Mouse (Mus musculus) layer of hippocampus, adult 9-11 months (tissue): ENCODE measurements at regions not wholly inside any gene's neighbourhood (a gene's known extent, or its start where the extent isn't known, plus 50 kb on each side); places are given as distances from the start of the nearest gene placed in this dataset.
A peak's percentile ranks its signal among the peaks of the same experiment; 100 is the strongest.

Experiments used
- DNase-seq: peaks from one replicate; pipeline ENCODE4 v3.0.0; 2022

DNA sequence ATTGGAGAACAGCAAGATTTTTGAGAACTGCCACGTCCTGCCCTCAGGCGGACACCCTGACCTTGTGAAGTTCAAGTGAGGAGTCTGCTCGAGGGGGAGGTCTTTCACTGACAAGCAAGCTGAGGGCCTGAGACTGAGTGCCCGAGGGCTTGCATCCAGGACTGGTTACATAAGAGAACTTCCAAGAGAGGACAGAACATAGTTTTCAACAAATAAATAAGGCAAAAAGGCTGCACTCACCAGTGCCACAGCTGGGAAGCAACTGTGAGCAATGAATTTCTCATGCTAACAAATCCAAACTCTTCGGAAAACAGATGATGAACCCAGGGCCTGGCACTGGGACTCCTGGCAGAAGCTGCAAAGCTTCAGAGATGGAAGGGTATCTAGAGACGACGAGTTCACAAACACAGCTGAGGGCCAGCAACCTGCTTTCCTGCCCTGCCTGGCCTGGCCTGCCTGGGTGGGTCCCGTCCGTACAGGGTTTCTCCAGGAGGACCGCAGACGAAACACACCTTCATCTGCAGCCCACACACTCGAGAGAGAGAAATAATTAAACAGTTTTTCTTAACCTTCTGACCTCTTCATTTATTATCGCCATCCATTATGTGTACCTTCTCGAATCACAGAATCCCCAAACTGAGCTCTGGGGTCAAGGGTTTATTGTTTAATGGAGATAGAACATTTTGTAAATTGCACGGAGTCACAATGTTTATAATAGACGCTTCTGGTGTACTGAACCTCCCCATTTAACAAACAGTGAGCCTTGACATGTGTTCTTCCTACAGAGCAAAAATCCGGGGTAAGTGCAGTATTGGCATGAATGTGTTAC lies 334.3 kb upstream of the Ddhd1 start:
- no peak for DNase-seq

DNA sequence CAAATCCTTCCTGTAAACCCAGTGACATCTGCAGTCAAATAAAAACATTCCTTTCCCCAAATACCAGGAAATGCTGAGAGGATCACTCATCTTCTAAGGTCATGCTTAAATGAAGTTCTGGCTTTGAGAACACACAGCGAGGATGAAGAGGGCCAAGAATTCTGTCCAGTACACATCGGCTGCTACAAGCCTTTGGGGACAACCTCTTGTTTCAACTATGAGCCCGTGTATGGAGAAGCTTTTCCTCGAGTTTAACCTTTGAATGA lies 334.9 kb upstream of the Ddhd1 start:
- DNase-seq, result no peak

DNA sequence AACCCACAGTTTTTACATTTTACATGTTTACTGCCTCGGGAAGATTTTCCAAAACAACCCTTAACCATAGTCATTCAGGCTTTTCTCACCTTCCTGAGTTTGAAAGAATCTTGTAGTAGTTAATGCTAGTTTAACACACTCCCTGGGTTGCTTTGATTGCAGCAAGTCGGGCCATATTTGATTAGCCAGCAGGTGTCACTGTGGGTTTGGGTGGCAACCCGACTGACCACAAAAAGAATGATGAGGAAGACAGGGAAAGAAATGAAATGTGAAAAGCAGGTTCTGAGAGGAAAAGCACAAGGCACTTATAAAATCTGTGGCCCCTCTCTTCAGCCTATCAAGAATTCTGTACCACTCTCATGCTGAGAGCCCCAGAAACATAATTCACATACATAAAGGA lies 335.7 kb upstream of the Ddhd1 start:
- peak; percentile 44 for DNase-seq

DNA sequence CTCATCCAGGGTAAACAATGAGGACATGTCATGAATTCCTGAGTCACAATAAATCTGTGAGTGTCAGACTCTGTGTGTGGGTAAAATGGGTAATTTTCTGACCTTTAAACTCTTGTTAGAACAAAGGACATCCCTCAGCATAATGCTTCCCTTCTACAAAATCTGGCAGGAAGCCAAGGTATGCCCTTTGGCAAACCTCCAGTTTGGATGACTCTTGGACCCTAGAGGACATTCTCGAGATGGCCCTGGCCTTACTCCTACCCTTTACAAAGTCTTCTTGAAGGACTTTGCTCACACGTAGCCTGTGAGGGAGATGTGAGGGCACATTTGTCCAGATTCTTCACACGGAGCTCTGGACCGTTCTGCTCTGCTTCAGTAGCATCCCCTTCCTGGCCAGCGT lies 338.8 kb upstream of the Ddhd1 start:
- no peak for DNase-seq

DNA sequence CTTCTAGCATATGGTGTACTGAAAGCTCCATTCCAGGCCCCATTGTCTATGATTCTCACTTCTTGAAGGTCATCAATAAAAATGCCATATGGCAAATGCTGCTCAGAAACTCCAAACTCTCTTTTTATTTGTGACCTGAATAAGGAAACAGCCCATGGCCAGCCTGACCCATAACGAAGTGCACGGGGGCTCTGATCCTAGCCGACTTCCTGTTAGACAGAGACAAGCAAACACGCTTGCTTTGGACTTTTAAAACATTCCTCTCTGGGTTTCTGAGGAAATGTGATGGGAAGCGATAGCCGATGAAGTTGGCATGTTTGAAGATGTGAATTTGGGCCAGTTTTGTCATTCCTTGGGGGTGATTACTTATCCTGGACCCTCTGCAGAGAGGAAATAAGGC lies 346.1 kb upstream of the Ddhd1 start:
- no peak for DNase-seq

DNA sequence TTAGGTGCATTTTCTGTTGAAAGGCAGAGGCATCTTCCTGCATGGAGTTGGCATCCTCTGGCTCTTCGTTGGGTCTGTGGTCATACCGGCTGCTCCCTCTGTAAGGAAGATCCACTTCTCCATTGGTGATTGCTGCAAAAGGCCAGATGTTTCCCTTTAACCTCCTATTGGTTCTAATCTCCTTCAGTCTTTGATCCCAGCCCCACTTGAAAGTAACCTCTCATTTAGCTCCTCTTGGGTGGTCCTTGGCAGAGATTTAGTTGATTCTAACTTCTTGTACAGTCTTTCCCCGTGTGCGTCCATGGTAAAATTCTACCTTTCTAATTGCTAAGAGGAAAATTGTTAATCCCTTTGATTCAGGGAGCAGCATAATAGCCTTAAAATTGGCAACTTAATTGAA lies 347.4 kb upstream of the Ddhd1 start:
- no peak for DNase-seq

DNA sequence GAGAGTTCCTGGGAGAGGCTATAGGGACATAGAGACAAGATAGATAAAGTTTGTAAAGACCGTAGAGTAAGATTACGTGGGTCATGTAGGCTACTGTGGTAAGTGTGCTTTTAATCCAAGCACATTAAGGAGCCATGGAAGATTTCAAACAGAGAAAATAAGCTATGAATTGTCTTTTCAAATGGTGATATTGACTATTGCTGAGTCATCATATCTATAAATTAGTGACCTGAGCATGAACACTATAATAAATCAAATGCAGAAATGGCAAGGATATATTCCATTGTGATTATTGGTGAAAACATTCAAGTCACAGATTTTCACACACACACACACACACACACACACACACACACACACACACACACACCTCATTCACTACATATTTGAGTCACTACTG lies 355.3 kb upstream of the Ddhd1 start:
- DNase-seq, result no peak

DNA sequence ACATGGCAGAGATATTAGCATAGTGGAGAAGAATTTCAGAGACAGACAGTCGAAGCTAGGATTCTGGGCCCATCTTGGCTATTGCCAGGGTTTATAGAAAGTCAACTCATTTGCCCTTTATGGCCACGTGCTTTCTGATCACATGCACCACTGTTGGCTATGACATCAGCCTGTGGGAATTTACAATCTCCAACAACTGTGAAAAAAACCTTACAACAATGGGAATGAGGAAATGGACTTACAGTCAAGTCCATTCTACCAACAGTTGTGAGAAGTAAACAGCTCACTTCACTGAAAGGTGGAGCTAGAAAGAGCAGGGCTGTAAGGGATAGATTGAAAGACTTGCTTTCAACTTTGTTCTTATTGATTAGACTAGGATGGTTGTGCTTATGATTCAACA lies 356.1 kb upstream of the Ddhd1 start:
- DNase-seq, result no peak

DNA sequence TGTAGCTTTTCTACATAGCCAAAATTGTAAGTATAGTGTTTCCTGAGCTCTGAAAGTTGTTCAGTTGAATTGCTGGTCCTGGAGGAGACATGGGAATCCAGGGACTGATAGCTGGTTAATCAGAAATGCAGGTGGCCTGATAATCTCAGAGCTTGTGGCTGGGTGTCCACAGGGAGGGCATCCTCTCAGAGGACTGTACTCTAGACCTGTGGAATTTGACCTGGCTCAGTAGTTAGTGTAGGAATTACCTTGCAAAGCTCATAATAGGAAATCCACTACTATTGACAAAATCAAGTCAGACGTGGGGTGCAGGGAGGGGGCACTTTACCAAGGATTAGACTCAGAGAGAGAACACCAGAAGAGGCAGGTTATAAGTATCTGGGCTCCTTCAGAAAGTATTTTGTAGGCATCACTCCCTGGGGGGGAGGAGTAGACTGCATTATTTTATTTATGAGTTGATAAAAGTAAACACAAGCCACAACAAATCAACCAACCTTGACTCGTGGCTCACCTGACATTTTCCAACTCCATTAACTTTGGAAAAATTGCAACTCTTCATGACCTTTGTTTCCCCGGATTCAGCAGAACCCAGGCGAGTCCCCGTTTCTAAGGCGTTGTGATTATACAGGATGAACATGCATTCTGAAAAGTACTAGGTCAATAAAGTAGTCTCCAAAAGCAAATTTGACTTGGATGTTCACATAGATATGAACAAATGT lies 357.9 kb upstream of the Ddhd1 start:
- no peak for DNase-seq

DNA sequence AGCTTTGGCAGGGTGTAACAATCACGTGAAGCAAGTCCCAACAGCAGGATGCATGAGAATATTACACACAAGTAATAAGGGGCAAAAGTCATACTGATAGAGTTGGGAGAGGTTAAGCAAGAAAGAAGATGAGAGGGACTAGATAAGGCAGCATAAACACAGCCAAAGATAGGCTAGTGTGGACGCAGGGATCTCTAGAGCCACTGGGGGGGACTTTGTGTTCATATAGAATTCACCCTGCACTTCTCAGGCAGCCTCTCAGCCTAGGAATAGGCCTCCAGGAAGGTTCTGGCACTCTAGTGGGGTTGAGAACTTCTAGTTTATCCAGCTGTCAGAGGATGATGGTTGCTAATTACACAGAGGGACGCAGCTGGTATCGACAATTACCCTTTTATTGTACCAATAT lies 358.8 kb upstream of the Ddhd1 start:
- no peak for DNase-seq

DNA sequence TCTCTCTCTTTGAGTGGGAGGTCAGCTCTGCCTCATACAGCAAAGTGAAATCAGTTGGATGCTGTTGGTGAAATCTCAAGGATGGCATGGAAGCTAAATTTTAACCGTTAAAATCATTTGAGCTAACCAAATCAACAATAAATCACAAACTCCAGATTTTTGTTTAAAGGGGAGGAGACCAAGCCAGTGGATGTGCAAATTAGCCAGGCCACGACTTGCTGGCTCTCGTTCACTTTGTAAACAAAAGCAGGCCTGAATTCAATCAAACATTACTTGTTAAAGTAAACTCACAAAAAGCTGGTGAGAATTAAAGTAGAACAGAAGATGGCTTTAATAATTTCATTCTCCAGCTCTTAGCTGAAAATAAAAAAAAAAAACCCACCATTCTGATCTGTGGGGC lies 359.3 kb upstream of the Ddhd1 start:
- DNase-seq, result no peak

DNA sequence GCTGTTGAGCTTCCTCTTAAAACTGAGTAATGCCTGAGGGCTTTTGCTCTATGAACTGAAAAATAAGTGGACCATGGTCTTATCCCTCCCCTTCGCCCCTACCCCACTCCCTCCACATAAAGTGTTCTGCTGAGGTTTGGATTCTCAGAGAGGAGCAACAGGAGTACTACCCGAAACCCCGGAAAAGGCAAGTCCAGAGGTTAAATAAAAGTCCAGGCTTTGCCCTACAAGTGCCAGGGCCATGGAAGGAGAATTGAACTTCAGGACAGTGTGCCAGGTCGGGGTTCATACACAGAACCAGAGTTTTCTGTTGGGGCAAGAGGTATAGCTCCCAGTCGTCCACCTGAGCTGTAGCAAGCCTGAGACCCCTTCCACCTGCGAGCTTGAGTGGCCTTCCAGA lies 360.0 kb upstream of the Ddhd1 start:
- no peak for DNase-seq

DNA sequence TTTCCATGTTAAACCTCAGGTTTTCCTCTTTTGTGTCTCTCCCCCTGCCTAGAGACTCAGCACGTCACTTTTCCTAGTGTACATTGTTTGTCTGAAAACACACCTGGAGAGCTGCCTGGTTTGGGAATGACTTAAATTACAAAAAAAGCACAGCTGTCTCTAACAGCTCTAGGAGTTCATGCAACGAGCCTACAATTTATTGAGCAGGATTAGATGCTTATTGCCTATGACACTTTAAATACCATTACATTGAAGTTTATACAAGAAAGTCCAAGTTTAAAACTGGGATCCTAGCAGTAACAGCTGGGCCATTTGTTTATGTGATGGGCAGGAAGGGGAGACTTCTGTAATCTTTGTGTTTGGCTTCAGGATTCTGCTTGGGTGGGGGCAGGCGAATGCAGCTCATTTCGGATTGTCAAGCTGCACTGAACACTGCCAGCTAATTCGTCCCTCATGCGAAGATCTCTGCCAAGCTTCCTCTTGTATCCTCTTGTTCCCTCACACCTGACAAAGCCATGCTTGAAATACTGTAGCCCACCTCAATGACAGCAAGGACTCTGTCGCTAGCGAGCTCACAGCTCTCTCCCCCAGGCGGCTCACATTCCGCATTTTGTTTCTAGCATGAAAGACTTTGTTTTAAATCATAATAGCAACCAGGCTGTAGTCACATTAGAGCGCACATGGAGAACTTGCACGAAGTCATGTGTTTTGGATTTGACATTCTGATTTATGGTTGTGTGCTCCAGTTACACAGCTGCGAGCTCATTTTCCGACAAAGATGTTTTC lies 359.8 kb upstream of the Gm15217 start:
- no peak for DNase-seq

DNA sequence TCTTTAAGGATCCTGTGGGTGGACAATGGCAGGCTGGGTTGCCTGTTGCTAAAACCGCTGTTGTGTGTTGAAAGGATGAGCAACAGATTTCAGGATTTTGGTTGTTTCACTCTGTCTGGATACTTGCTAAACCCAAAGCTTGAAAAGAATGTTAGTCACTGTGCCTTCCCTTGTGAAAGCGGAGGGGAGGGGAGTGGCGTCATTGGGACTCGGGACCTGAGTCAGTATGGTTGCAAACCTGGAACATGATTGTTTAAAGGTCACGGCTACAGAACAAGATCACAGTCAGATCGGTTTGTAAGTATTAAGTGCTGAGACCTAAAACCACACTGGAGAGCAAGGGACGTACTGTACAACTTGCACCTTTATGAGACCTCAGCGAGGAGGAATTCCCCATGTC lies 344.9 kb upstream of the Gm15217 start:
- DNase-seq, result no peak

DNA sequence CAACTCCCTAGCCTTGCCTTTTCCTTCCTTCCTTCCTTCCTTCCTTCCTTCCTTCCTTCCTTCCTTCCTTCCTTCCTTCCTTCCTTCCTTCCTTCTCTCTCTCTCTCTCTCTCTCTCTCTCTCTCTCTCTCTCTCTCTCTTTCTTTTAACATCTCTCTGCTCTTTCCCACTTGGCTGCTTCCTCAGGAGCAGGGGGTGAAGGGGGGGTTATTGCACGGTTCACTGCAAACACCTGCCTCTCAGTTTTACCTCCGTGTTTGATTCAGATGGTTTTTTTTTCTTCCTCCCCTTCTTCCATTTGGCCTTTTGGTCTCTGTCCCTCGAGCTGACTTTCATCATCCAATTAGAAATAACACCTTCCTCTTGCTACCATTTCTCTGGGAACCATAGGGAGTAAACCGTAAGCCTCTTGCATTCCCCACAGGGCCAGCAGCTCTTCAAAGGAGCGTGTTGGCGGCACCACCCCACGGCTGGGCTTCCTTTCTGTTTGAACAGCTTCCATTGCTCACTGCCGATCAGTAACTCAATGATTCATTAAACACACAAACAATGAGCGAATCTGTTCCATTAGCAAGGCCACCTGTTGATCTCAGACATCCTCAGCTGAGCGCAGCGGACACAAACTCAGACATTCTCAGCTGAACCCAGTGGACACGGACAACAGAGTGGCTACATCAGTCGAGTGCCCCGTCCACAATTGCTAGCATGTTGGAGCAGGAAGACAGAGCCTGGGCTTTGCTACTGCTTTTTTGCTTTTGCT lies 318.4 kb upstream of the Gm15217 start:
- peak; percentile 43 for DNase-seq

DNA sequence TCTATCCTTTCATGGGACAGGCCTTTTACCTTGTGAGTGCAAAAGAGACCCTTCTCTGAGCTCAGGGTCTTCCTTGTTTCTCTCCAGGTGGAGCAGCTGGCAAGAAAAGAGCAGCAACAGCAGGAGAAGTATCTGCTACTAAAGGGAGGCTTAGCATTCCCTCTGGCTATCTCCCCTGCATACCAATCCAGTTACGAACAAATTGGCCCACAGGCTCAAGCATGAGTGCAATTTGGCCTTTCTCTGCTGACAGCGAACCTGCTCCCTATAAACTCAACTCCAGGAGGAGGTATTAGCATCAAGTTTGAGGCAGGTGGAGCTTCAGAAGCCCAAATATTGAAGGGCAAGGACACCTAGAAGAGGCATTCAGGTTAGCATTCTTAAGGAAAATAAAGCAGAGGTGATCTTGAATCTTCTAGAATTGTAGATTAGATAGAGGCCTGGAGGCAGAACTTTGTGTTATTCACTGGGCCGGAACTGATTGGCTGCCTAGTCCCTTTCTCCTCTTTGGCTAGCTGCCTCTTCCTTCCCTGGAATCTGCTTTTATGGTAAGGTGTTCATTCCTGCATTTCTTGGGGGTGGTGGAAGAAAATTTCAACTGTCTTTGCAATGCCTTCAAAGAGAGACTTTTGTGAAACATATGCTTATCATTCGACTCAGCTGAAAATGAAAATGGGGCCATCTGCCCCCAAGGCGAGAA lies 312.0 kb upstream of the Gm15217 start:
- DNase-seq, result no peak

DNA sequence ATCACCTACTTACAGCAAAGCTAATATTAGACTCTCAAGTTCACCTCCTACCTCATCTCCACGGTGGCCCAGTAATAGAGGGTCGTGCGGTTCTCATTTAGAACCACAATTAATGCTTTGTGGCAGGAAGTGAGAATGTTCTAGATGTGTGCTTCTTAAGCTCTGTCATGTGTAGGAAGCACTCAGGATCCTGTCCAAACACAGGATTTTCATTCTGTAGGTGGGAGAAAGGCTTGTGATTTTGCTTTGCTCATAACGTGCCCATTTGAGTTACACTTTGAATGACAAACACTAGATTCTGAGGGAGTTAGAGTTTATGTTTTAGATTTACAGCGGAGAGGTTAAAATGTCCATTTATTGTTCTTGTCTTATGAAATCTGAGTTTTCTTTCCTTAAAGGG lies 308.0 kb upstream of the Gm15217 start:
- no peak for DNase-seq

DNA sequence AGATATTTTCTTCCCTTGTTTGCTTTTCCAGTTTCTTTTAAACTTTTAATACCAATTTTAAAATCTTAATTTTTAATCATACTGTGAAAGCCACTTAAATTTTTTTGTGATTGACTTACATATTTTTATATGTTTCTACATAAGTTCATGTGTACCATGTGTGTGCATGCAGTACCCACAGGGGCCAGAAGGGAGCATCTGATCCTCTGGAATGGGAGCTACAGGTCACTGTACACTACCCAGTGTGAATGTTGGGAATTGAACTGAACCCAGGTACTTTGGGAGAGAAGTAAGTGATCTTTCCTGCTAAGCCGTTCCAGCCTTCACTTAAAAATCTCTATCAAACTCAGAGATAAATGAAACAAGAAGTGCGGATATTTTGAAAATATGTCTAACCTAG lies 302.5 kb upstream of the Gm15217 start:
- DNase-seq, result no peak

DNA sequence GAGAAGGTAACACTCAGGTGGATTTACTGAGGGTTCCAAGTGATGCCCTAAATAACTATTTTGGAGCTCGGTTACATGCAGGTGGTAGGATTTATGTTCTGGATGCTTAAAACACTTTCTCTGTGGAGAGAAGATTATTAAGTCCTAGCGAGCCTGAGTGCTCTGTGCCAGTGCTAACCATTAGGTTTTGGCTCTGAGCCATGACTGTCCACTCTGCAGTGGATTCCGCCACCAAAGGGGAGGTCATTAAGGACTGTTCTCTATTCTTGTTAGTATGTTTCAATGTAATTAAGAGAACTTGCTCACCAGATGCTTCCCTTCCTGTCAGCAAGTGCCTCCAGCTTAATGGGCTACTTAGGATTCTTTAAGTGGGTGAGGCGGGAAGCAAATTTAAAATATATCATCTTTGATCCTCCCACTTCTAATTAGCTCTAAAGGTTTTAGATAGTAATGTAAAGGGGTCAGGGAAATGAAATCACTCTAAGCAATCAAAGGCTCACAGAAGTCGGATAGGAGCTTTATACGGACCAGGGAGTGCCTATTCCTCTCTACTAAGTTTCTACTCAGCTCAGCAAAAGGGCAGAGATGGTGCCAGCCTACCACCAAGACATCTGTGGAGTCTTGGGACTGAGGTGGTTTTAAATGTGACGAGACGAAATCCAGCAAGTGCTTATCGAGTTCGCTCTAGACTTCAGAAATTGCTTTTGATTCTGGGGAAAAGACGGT lies 301.6 kb upstream of the Gm15217 start:
- no peak for DNase-seq

DNA sequence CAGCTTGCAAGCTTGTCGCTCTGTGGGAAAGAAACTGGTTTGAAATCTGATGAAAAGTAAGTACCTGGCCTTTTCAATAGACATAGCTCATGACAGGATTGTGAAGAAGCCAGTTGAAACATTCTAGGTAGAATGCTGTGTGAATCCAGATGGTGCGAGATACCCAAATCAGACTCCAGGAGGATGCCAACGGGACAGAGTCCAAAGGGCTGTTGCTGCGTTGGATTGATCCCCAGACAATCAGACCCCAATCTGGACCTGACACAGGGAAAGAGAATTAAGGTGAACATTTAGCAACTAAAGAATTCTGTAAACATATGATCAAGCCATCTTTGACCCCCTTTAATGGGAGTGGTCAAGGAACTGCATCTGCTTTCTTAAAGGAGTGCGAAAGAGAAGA lies 296.6 kb upstream of the Gm15217 start:
- no peak for DNase-seq

DNA sequence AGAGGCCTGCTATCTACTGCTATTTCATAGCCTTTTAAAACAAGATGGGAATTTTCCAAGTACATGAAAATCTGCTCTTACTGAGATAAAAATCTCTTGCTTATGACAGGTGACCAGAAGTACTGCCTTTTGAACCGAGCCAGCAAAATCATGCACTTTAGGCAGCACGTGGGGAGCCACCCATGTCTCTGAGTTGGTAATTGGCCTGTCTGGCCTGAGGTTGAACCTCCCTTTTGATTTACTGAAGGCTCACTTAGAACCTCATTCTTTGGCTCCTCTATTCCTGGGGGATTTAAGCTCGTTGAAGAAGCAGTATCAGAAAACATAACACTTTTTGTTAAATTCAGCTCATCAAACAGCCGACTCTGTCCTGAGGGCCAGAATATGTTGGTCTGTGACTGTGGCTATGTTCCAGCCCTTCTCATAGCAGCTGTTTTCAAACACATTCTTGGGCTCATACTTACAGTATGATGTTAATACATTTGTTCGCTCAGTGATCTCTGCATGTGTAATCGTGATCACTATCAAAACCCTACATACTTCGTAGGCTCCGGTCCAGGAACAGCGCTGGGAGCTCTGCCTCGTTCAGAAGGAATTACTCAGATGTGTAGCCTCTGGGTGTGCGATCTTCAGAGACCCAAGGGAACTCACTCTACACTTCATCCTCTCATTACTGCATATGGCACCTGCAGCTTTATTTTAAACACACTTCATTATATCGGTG lies 290.1 kb upstream of the Gm15217 start:
- no peak for DNase-seq
